Mouse (Mus musculus): ENCODE data around the gene Ist1. TPM values are rescaled to one million over a fixed set of nuclear protein-coding genes. Genes with fewer than 3 reads are reported as not detected.
A peak's percentile ranks its signal among the peaks of the same experiment; 100 is the strongest.

Ist1 gene
- total RNA-seq, 2 experiments from 2014 or later, result 95.8 to 103 TPM

DNA sequence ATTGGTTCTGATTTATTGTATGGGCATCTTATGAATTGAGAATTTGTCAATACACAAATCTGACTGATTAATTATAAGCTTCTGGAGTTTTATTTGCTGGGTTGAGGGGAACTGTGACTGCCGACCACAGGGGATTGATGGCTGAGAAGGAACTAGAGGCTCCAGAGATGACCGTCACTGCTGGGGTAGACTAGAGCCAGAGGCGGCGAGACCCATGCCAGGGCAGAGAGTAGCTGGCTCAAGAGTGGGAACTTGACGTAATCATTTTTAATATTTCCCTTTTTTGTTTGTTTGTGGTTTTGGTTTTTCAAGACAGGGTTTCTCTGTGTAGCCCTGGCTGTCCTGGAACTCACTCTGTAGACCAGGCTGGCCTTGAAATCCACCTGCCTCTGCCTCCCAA lies 5.8 kb downstream of the Ist1 start:
- no peak for DNase-seq (ENCODE audit: low spot score in 2 of 2)

DNA sequence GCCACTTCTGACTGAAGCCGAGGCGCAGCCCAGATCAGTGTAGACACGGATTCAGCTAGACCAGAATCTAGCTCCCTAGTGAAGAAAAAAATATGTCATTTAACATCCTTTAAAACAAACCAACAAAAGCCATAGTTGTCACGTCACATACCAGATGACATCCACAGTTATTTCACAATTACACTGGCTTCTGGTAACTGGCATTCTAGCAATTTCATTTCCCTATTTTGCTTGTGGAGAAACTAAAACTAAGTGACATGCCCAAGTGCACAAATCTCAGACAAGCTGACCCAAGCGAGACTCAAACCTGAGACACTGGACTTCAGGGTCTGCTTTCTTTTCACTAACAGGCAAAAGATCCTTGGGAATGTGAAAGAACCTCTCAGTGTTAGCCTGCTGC lies 10.9 kb downstream of the Ist1 start:
- no peak for DNase-seq (ENCODE audit: low spot score in 2 of 2)

DNA sequence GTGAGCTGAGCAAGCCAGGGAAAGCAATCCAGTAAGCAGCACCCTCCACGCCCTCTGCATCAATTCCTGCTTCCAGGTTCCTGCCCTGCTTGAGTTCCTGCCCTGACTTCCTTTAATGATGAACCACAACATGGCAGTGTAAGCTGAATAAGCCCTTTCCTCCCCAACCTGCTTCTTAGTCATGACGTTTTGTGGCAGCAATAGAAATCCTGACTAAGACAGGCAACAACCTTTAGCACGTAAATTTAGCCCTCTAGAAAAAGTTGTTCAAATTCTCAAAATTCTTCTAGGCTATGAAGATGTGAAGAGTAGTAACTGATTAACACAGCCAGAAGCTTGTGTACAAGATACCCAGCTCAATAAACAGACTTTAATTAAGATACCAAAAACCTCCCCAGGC lies 11.5 kb downstream of the Ist1 start:
- no peak for DNase-seq (ENCODE audit: low spot score in 2 of 2)

DNA sequence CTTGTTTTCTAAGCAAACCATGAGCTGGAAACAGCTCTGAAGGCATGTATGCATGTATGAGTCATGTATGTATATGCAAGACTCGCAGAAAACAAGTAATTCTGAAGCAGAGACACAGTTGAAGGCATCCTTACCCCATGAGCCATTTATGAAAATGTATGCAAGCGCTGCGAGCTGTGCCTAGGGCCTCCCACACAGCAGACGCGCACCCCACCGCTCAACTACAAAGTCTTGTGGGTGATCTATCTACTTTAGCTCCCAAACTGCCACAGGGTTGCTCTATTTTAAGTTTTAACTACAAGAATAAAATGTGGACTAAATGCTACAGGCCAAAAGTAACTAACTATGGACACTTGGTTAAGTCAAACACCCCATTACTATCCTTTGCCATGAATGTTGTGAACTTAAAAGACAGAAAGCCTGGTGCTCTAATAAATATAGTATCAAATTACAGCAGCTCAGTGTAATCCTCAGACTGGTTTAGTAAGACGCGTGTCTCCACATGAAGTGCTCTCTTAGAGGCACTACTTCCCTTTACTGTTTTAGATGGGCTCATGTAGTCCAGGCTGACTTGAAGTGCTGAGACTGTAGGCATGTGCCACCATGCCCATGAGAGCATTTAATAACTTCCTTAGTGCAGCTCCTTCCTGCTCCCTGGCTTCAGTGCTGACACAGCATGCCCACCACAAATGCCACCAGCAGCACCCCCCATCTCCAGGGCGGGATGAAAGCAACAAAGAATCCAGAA lies 17.0 kb downstream of the Ist1 start:
- DNase-seq (ENCODE audit: low spot score in 2 of 2), result no peak

DNA sequence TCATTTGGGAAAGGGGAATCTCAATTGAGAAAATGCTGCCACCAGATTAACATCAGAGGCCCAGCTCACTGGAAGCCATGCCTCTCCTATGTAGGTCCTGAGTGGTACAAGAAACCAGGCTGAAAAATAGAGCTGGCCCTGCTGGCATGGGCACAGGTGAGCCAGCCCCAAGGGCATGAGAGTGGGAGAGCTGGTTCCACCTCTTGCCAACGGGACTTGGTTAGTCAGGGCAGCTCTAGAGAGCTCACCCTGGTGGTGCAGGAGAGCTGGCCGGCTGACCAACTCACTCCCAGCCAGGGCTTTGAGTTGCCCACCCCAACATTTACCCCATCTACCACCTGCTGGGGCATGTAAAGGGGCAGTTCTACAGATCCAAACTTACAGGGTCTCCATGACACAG lies 19.5 kb downstream of the Ist1 start:
- no peak for DNase-seq (ENCODE audit: low spot score in 2 of 2)

DNA sequence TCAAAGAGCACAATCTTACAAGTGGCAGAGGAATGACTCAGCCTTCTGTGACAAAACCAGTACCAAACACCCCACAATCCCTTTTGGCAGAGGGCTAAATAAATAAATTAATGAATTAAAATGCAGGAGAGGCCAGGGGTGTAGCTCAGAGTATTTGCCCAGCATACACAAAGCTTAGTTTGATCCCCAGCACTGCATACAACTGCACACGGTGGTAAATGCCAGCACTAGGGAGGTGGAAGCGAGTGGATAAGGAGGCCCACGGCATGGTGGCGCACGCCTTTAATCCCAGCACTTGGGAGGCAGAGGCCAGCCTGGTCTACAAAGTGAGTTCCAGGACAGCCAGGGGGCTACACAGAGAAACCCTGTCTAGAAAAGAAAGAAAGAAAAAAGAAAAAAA lies 20.4 kb downstream of the Ist1 start:
- no peak for DNase-seq (ENCODE audit: low spot score in 2 of 2)

DNA sequence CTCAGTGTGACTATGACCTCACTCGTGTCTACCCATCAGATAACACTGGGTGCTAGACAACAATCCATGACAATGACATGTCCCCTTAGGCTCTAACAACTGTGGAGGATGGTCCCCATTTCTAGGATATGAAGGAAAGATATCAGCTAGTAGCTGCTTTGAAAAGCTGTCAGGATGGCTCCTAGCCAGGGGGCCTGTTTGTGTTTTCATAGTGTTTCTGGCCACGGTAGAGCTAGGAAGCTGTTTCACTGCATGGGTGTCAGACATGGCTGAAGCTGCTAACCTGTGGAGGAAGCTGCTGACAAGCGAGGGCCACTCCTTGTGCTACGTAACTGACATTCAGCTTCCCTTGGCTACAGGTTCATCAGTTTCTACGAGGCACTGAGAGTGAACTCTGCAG lies 26.4 kb downstream of the Ist1 start:
- DNase-seq (ENCODE audit: low spot score in 2 of 2), result peak; percentile 38 to 45

DNA sequence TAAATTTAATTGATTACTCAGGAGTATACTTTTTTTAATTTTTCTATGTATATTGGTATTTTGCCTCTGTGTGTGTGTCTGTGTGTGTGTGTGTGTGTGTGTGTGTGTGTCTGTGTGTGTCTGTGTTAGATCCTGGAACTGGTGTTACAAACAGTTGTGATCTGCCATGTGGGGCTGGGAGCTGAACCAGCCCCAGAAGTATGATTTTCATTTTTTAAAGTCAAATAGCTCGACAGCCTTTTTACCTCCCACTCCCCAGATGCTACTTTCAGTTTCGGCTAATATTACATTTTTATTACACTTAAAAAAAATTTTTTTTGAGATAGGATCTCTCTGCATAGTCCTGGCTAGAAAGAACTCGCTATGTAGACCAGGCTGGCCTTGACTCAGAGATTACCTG lies 30.7 kb downstream of the Ist1 start:
- peak in 1 of 2 experiments; percentile 22 for DNase-seq (ENCODE audit: low spot score in 2 of 2)

DNA sequence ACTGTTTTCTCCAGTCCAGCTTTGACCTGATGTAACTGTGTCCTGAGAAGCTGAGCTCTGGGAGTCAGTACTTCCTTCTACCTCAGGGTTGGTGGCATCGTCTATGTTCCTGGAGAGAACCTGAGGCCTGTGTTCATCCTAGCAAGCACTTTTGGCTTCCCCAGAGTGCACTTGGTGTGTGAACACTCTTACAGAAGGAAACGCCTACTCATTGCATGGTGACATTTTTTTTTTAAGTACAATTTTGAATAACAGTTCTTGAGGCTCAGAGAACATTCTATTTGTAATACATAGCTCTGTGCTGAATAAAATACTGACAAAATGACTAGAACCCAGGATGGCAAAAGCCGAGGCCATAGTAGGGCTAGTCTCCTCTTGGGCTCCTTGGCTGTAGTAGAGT lies 36.2 kb downstream of the Ist1 start:
- DNase-seq (ENCODE audit: low spot score in 2 of 2), result no peak

DNA sequence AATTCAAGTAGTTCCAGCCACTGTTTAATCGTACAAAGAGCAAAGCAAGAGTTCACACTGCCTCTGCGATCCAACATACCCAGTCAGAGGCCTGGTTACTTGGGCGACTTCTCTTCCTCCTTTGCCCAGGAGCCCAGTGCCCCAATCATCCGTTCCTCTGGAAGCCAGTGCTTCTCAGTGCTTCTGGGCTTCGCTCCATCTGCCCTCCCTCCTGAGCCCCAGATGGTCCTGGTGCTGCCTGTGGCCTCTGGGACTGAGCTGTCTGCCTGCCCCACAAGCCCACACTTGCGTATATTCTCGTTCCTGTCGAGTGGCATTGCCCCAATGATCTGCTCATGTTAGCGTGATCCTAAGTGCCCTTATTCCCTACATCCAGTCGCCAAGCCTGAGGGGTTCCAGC lies 42.3 kb downstream of the Ist1 start:
- no peak for DNase-seq (ENCODE audit: low spot score in 2 of 2)

DNA sequence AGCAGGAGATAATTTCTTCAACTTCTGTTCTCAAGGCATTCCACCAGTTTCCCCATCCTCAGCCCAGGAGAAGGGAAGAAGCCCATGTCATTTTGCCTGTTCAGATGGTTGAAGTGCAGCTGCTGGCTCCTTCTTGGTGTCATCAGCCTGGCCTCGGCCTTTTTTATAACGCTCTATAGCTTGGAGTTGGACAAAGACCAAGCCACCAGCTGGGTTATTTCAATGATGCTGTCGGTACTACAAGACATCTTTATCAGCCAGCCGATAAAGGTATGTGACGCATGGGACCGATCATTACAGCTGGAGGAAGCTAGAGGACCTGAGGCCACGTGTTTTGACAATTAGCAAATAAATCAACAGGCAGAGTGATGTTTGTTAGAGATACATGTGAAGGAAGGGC lies 44.6 kb downstream of the Ist1 start:
- DNase-seq (ENCODE audit: low spot score in 2 of 2), result no peak

DNA sequence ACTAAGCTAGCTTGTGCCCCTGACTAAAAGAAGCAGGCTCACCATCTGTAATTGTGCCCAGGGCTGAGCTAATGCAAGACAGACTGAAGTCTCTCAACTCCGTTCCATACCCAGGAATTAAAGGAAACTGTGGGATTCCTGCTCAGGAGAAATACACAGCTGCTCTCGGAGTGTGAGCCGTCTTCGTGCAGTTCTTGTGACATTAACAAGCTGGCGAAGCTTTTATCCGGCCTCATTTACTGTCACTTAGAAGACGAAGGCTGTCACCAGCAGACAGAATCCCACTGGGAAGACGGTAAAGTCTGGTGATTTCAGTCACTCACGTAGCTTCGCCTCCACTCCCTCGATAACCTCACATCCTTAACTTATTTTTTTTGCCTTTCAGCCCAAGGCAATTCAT lies 45.7 kb downstream of the Ist1 start:
- no peak for DNase-seq (ENCODE audit: low spot score in 2 of 2)

DNA sequence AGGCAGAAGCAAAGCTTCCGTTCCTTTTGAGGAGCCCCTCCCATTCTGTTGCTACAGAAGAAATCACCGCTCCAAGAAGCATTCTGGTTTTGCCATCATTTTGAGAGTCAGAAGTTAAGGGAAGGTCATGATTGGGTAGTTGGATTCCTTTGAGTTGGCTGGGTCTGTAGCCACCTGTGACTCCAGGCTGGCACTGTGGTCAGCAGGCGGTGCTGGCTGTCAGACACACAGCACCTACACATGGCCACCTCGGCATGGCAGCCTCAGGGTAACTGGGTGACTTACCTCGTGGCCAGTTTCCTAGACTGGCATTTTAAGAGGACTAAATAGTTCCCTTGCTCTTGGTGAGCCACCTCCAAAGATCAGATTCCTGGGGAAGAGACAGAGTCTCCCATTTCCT lies 51.8 kb downstream of the Ist1 start:
- DNase-seq (ENCODE audit: low spot score in 2 of 2), result no peak

DNA sequence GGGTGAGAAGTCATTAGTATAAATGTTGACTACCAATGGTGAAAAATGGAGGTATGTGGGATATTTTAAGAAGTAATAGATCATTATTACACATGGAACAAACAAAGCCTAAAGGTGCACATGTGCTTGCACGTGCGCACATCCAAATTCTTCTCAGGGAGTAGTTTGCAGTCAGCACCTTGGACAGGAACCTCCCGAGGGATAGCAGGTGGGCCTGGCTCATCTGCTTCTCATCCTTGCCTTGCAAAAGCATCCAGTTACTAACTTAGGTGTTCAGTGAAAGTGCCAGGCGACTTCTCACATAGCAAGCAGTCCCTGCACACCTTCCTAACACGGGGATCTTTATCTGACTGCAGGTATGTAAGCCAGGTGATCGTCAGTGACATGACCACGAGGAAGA lies 52.6 kb downstream of the Ist1 start:
- no peak for DNase-seq (ENCODE audit: low spot score in 2 of 2)

DNA sequence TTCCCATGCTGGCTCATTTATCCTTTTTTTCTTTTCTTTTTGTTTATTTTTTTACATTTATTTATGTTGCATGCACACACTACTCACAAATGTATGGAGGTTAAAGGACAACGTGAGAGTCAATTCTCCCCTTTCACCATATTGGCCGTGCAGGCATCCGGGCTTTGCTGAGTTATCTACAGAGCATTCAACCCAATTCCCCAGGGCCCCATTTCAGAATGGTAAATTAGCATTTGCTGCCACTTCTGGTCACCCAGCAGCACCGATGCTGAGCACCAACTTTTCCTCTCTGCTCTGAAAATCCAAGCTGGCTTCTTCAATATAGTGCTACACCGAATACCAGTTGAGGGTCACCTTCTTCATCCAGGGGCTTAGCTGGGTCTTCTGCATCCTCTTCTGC lies 54.2 kb downstream of the Ist1 start:
- DNase-seq (ENCODE audit: low spot score in 2 of 2), result no peak

DNA sequence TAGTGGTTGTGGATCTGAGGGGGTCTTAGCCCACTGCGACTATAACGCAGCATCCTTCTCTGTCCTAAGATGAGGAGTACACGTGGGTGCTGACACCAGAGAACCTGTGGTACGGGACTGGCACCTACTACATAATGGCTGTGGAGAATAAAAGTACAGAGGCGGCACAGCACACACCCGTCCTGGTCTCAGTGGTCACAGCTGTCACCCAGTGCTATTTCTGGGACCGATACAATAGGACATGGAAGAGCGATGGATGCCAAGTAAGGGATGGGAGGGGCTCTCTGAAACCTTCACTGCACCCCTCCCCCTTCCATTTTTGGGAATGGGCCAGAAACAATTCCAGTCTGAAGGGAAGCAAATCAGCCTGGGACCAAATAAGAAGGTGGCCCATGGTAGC lies 57.9 kb downstream of the Ist1 start:
- DNase-seq (ENCODE audit: low spot score in 2 of 2), result no peak

DNA sequence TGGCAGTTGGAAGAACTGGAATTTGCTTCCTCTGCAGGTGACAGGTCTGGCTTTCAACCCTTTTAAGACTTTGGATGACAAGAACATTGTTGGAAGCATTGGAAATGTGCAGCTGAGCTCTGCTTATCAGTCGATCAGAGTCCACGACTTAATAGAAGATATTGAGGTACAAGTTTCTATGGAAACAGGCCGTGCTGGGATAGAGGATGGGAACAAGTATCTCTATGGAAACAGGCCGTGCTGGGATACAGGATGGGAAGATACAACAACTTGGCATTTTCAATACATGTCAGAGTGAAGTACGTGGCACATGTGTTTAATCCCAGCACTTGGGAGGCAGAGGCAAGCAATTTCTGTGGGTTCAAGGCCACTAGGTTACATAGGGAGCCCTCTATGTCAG lies 60.6 kb downstream of the Ist1 start:
- DNase-seq (ENCODE audit: low spot score in 2 of 2), result peak in 1 of 2 experiments; percentile 24

DNA sequence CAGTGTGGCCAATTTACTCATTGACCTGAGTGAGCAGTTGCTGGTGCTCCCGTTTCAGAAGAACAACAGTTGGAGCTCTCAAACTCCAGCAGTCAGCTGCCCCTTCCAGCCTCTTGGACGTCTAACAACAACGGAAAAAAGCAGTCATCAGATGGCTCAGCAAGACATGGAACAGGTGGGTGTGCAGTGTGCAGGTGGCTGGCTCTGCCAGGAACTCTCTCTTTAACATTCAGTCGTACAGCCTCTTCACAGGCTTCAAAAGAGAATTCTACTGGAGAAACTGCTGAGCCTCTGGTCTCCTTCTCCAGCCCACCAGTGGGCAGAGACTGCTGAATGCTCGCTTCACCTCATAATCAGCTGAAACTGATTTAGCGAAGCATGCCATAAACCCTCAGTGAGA lies 64.4 kb downstream of the Ist1 start:
- no peak for DNase-seq (ENCODE audit: low spot score in 2 of 2)

Other genes starting within 250 kb of the Ist1 start
- gene Pmfbp1, start 199.2 kb downstream of the Ist1 start, total RNA-seq (2021), result under 1 TPM; 0.22 to 0.41 TPM
- gene Dhx38, start 127.4 kb downstream of the Ist1 start, total RNA-seq (2021), result 10 to 100 TPM; 21.2 to 23.1 TPM
- 10 to 100 TPM; 11.6 to 11.9 TPM for gene Txnl4b, start 127.4 kb downstream of the Ist1 start, total RNA-seq (2021)
- under 1 TPM in 1 of 2 experiments, not detected in 1; 0.25 TPM for gene Hp, start 114.1 kb downstream of the Ist1 start, total RNA-seq (2021)
- 10 to 100 TPM; 20.9 to 25.9 TPM for gene Dhodh, start 84.6 kb downstream of the Ist1 start, total RNA-seq (2021)
- gene Pkd1l3, start 78.7 kb downstream of the Ist1 start, total RNA-seq (2021), result 1 to 10 TPM; 1.4 to 2.3 TPM
- gene Zfp821, start 12.3 kb upstream of the Ist1 start, total RNA-seq (2021), result 10 to 100 TPM; 63.7 to 65.0 TPM
- 10 to 100 TPM; 40.8 to 41.1 TPM for gene Atxn1l, start 44.5 kb upstream of the Ist1 start, total RNA-seq (2021)
- 10 to 100 TPM; 80.2 to 96.9 TPM for gene Ap1g1, start 85.3 kb upstream of the Ist1 start, total RNA-seq (2021)
- gene Phlpp2, start 175.3 kb upstream of the Ist1 start, total RNA-seq (2021), result 10 to 100 TPM; 23.4 to 23.9 TPM